Mouse (Mus musculus): ENCODE results near the gene D630003M21Rik.

Gene D630003M21Rik

DNA sequence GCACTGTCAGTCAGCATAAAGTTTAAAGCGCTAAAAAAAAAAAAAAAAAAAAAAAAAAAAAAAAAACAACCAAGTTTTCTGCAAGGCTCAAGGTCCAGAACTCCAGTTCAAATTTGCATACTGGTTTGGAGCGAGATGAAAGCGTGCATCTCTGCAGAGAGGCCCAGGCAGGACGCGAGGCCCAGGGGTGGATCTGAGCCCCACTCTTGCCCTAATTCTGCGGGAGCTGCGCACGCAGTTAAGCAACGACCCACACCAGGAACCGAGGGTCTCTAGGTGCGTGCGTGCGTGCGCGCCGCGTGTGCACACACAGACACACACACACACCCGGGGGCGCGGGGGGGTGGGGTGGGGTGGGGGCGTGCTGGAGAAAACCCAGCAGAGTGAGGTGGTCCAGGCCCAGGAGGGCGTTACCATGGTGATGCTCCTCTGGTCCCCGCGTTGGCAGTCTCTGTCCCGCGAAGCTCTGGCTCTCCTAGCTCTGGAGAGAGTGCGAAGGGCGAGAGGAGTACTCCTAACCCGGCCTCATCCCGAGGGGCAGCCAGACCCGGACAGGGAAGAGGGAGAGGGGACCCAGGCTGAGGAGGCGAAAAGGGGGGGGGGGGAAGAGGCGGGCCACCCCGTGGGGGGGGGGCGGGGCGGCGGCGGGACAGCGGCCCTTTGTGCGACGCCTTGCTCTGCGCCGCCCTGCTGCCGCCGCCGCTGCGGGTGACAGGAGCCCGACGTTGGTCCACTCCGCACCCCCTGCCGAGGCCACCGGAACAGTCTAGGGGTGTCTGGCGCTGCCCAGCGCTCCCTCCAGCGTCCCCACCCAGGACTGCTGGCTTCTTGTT, at the start of gene D630003M21Rik:
TSS of gene D630003M21Rik (minus strand) at position 553 of the 833 bp plus-strand sequence.
- no peak for DNase-seq

- DNase-seq: no peak
Observed at GRCm38 (mm10) chr2:158276878-158277277, 47.9 kb upstream of the D630003M21Rik start.

DNA sequence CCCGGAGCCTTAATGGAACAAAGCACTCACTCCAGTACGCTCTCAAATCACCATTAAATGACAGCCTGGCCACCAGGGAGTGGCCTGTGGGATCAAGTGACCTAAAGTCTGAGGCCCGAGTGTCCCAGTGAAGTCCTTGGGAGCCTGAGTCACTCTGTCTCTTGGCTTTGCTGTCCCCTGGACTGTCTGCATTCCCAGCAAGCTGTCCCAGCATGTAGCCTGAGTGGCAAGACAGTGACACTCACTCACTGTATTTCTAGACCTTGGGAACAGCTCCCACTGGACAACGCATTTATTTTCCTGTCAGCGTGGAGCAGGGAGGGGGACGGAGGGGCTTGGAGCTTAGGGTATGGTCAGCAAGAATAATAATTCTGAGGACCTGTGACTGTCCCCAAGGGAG, 47.4 kb upstream of the D630003M21Rik start:
- no peak for DNase-seq

DNA sequence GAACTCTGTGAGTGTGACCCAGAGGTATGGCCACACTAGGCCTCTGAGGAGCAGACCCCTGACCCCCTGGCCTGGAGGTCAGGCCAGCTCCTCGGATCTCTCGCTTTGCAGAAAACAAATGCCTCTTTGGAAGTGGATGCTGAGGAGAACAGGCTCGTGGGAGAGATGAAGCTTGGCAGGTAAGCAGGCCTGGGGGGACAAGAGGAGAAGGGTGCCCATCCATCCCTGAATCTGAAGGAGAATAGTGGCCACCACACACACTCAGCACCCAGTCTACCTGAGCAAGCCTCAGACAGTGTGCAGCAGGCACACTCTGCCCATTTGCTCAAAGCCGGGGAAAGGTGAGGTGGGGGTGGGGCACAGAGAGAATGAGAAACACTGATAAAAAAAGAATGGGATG, 46.8 kb upstream of the D630003M21Rik start:
- DNase-seq: no peak

GRCm38 (mm10) chr2:158275349-158275748, 46.3 kb upstream of the D630003M21Rik start:
- no peak for DNase-seq

GRCm38 (mm10) chr2:158273646-158274045, 44.6 kb upstream of the D630003M21Rik start:
- DNase-seq: no peak

DNA sequence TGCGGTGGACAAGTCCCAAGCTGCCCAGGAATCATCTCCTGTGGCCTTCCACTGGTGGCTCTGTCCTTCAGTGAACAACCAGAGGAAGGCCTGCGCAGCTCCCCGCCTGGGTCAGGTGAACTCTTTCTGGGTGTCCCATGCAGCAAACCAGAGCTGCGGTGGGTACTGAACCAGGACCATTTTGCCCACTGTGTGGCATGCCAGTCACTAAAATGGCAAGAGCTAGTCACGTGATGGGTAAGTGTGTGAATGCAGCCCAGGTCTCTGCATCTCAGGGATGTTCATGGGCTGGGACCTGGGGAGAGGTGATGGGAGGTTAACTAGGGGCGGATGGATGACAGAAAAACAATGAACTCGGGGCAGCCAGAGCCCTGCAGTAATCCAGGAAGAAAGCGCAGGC, 41.0 kb upstream of the D630003M21Rik start:
- no peak for DNase-seq

- no peak for DNase-seq
Observed at GRCm38 (mm10) chr2:158264877-158265276, 35.9 kb upstream of the D630003M21Rik start.

- no peak for DNase-seq
Observed at GRCm38 (mm10) chr2:158259498-158259897, 30.5 kb upstream of the D630003M21Rik start.

DNA sequence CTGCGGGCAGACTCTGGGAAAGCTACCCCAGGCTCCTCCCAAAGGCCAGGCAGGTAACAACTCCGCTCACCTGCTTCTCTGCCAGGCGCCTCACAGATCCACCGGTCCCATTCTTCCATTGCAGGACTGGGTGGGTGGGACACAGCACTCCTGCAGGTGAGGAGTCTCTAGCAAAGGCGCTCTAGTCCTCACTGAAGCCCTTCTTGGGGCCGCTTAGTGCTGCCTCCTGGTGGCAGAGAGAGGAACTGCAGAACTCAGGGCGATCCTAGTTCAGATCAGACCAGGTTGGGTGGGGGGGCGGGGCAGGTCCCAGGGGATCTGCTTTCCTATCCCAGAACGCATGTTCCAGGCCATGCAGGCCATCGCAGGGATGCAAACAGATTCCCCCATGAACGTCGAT, 29.8 kb upstream of the D630003M21Rik start:
- peak; percentile 72 for DNase-seq

GRCm38 (mm10) chr2:158258005-158258418, 29.0 kb upstream of the D630003M21Rik start, which contains the start of gene Bpi:
Bpi (plus strand) TSS chr2:158258094.
- DNase-seq: no peak

DNA sequence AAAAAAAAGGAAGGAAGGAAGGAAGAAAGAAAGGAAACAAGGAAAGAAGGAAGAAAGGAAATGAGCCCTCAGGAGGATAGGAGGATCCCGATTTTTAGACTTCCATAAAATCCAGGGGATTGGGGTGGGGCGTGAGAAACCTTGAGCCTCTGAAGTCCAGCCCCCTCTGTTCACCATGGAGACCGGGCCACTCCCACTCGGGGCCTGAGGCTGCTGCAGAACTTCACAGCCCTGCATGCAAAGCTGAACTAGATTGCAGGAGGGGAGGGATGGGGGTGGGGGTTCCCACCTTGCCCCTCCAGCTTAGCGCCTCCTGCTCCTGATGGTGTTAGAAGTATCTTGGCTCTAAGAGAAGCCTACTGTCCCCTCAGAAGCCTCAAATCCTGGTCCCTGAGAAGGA, 27.9 kb upstream of the D630003M21Rik start:
- DNase-seq: no peak

GRCm38 (mm10) chr2:158253806-158254205, 24.8 kb upstream of the D630003M21Rik start:
- no peak for DNase-seq

GRCm38 (mm10) chr2:158250558-158250957, 21.5 kb upstream of the D630003M21Rik start:
- DNase-seq: no peak

GRCm38 (mm10) chr2:158248318-158248717, 19.3 kb upstream of the D630003M21Rik start:
- DNase-seq: no peak

GRCm38 (mm10) chr2:158247852-158248251, 18.8 kb upstream of the D630003M21Rik start:
- DNase-seq: no peak

DNA sequence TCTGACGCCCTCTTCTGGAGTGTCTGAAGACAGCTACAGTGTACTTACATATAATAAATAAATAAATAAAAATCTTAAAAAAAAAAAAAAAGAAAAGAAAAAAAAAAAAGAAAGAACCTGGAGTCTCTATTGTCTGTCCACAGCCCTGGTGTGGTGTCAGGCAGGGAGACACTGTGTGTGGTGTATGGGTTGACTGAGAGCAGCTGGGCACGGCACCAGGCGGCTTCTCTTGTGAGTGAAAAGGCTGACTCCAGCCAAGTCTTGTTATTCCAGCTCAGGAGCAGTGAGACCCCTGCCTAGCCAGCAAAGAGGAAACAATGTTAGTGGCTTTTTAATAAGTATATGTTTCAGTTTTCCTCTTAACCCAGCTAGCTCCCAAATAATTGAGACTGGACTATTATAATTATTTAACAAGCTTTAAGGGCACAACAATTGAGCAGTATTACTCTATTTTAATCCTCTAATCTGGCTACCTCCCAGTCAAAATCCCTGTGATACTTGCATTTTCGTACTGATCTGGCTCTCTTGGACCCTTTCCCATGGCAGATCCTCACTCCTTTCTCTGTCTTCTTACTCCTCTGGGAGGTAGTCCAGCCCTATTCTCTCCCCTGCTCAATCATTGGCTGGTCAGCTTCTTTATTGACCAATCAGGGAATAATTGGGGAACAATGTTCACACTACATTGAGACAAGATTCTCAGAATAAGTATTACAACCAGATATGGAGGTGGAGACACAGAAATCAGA, 16.2 kb upstream of the D630003M21Rik start:
- no peak for DNase-seq

DNA sequence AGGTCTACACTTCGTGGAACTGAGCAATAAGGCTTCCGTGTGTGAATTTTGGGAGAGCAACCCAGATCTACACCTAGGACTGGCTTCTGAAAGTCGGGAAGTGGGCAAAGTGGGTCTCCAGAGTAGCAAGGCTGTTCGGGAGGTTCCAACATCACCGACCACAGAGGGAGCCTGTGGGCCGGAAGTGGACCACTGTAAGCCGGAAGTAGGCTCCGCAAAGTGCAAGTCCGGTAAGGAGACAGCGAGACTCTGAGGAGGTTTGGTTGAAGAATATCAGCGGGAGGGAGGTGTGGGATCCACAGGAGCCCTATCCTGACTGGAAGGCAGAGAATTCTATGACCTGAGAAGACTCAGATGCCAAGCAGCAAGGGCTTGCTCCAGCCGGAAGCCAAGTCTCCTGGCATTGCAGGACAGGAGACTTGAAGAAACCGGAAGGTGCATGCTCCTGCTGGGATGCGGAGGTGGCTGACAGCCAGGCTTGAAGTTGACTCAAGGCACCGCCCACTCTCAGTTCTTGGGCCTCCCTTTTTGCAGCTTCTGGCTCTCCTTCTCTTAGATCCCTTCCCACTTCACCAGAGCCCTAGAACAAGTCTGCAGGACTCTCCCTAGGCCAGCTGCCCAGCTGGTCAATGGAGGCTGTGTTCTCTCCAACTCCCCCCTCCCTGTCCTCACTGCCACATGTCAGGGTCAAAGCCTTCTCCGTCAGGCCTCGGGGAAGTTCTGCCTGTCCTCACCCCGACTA, 14.3 kb upstream of the D630003M21Rik start:
- peak; percentile 38 for DNase-seq

DNA sequence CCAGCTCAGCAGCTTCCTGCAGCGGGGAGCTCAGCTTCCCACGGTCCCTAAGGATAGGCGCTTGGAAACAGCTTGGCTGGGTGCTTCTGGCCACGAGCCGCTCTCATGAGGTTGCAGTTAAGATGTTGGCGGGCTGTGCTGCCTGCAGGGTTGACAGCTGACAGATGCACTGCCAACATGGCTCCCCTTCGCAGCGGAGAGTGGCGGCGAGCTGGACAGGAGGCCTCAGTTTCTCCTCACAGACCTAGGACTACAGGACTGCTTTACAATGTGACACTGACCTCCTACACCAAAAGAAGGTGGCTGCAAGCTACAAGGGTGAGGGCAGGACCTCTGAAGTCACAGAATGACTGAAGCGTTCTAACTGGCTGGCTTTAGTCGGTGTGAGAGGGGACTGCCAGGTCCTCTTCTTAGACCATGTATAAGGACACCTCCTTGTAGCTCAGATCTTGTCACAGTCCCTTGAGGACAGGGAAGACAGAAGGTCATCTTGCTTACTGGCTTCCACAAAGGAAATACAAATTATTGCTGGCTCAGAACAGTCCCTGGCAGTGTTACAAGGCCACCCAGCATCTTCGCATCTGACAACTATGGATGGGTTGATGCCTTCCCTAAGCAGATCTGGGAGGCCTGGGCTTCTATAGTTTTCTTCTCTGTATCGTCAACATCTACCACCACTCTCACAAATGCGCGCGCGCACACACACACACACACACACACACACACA, 13.3 kb upstream of the D630003M21Rik start:
- DNase-seq: peak; percentile 60

DNA sequence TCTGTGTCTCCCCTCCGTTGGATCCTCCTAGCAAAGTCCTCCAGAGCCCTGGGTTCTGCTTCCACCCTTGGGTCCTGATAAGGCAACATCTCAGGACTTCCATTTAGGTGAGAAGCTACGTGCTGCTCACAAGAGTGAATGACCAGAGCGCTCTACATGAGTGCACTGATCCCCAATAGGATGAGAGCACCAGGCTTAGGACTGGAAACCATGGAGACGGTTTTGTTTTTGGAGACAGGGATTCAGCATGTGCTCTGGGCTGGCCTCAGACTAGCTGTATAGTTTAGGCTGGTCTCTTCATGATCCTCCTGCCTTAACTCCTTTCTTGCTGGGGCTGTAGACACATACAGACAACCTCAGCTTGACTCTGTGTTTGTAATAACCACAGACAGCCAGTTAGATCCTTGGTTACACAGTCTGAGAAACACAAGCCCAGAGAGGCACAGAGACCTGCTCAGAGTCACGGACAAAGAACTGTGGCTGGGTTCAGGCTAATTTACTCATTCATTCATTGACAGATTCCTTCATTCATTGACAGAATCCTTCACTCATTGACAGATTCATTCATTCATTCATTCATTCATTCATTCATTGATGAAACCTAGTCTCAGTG, 12.2 kb upstream of the D630003M21Rik start:
- DNase-seq: no peak

GRCm38 (mm10) chr2:158238101-158238500, 9.1 kb upstream of the D630003M21Rik start:
- no peak for DNase-seq

DNA sequence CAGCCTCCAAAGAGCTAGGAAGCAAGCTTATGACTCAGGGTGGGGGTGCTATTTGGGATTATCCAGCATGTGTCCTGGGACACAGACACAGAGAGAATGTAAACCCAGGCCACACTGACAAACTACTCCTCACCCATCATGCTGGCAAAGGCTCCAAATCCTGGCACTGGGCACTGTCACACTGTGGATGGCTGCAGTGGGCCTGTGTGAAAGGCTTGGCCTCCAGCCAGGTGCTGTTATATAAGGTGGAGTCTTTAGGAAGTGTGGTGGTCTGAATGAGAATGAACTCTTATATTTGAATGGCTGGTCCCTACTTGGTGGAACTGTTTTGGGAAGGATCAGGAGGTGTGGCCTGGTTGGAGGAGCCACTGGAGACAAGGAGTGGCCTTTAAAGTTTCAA, 7.7 kb upstream of the D630003M21Rik start:
- no peak for DNase-seq
